Mouse (Mus musculus) G1E (cell line): ENCODE data around the gene Insr.
"Not testable (repeated sequence)": the region's sequence is repeated elsewhere in the genome, so short reads cannot be mapped to it uniquely, and the experiment has no call there.

Experiments used
- CTCF ChIP-seq: IDR thresholded peaks from 2 replicates; pipeline ENCODE4 v1.5.1; 2012; ENCODE audit warnings: low read depth, low read length, inconsistent platforms, mixed read lengths
- GATA1 ChIP-seq: IDR thresholded peaks from 2 replicates; pipeline ENCODE4 v1.6.1; 2012; ENCODE audit warnings: borderline replicate concordance, low read length, inconsistent platforms, mixed read lengths
- GATA2 ChIP-seq: IDR thresholded peaks from 2 replicates; pipeline ENCODE4 v1.6.1; 2012; ENCODE audit warnings: low read depth, low read length, inconsistent platforms, borderline replicate concordance
- POLR2AphosphoS5 ChIP-seq: IDR thresholded peaks from 2 replicates; pipeline ENCODE4 v1.6.1; 2012; ENCODE audit warnings: low read depth, low read length, inconsistent platforms; ENCODE audit not compliant: insufficient replicate concordance
- TAL1 ChIP-seq: conservative IDR thresholded peaks from 2 replicates; pipeline ENCODE4 v1.6.1; 2012; ENCODE audit warnings: low read depth, low read length, inconsistent platforms, mixed read lengths

DNA sequence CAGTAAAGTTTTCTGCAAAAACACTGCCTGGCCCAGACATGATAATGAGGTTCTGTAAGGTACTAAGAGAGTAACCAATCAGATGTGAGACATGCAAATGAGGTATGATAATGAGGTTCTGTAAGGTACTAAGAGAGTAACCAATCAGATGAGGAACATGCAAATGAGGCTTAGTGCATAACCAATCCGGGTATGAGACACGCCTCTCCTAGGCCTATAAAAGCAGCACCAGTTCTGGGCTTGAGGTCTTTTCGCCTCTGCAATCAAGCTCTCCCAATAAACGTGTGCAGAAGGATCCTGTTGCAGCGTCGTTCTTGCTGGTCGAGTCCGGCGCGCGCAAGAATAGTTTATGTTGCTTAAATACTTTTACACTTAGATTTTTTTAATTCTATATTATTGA is 39.9 kb upstream of the Insr start:
- not testable (repeated sequence) for TF ChIP-seq CTCF, GATA1, TAL1, POLR2AphosphoS5, GATA2
